Mouse (Mus musculus): ENCODE measurements around the gene Osbpl8. TPM values are rescaled to one million over a fixed set of nuclear protein-coding genes. Genes with fewer than 3 reads are reported as not detected.

Gene Osbpl8
- total RNA-seq, 2 experiments from 2014 or later, result 26.1 to 30.9 TPM

- DNase-seq, result peak; percentile 25 to 30
Measured at GRCm38 (mm10) chr10:111235289-111235570, 70.7 kb downstream of the Osbpl8 start.

- DNase-seq, result no peak
Measured at GRCm38 (mm10) chr10:111237434-111237833, 72.9 kb downstream of the Osbpl8 start.

GRCm38 (mm10) chr10:111242677-111243076 lies 78.1 kb downstream of the Osbpl8 start:
- DNase-seq, result no peak

- no peak for DNase-seq
Measured at GRCm38 (mm10) chr10:111247609-111248008, 83.1 kb downstream of the Osbpl8 start.

- DNase-seq, result no peak
Measured at GRCm38 (mm10) chr10:111248177-111248576, 83.6 kb downstream of the Osbpl8 start.

GRCm38 (mm10) chr10:111250192-111250591 lies 85.6 kb downstream of the Osbpl8 start:
- no peak for DNase-seq

GRCm38 (mm10) chr10:111251666-111252065 lies 87.1 kb downstream of the Osbpl8 start:
- DNase-seq, result no peak

GRCm38 (mm10) chr10:111255228-111255627 lies 90.7 kb downstream of the Osbpl8 start:
- no peak for DNase-seq

GRCm38 (mm10) chr10:111256156-111256555 lies 91.6 kb downstream of the Osbpl8 start:
- DNase-seq, result no peak

- no peak for DNase-seq
Measured at GRCm38 (mm10) chr10:111257358-111257757, 92.8 kb downstream of the Osbpl8 start.

GRCm38 (mm10) chr10:111258256-111258655 lies 93.7 kb downstream of the Osbpl8 start:
- DNase-seq, result no peak

GRCm38 (mm10) chr10:111271687-111272086 lies 107.1 kb downstream of the Osbpl8 start:
- no peak for DNase-seq

GRCm38 (mm10) chr10:111272905-111273304 lies 108.4 kb downstream of the Osbpl8 start:
- no peak for DNase-seq

- no peak for DNase-seq
Measured at GRCm38 (mm10) chr10:111273463-111274088, 109.0 kb downstream of the Osbpl8 start.

GRCm38 (mm10) chr10:111275822-111276221 lies 111.3 kb downstream of the Osbpl8 start:
- DNase-seq, result no peak

- DNase-seq, result no peak
Measured at GRCm38 (mm10) chr10:111297631-111298030, 133.1 kb downstream of the Osbpl8 start.

GRCm38 (mm10) chr10:111298140-111299098 lies 133.9 kb downstream of the Osbpl8 start, which contains the start of gene Bbs10:
Bbs10 (plus strand) TSS chr10:111298679.
- DNase-seq, result peak; percentile 97 to 99

- DNase-seq, result peak; percentile 16 to 18
Measured at GRCm38 (mm10) chr10:111299591-111299990, 135.0 kb downstream of the Osbpl8 start.

GRCm38 (mm10) chr10:111301041-111301440 lies 136.5 kb downstream of the Osbpl8 start:
- DNase-seq, result no peak

- DNase-seq, result no peak
Measured at GRCm38 (mm10) chr10:111302486-111302885, 137.9 kb downstream of the Osbpl8 start.

GRCm38 (mm10) chr10:111308850-111309501 lies 144.4 kb downstream of the Osbpl8 start:
- DNase-seq, result no peak

- DNase-seq, result no peak
Measured at GRCm38 (mm10) chr10:111313282-111313681, 148.7 kb downstream of the Osbpl8 start.

Measured in adrenal gland, postnatal 36 days (tissue).